Mouse (Mus musculus): ENCODE measurements around the gene Srp72. TPM values are rescaled to one million over a fixed set of nuclear protein-coding genes. Genes with fewer than 3 reads are reported as not detected.

The Srp72 gene
- polyA plus RNA-seq, 1 experiment = 24.4 TPM

DNA sequence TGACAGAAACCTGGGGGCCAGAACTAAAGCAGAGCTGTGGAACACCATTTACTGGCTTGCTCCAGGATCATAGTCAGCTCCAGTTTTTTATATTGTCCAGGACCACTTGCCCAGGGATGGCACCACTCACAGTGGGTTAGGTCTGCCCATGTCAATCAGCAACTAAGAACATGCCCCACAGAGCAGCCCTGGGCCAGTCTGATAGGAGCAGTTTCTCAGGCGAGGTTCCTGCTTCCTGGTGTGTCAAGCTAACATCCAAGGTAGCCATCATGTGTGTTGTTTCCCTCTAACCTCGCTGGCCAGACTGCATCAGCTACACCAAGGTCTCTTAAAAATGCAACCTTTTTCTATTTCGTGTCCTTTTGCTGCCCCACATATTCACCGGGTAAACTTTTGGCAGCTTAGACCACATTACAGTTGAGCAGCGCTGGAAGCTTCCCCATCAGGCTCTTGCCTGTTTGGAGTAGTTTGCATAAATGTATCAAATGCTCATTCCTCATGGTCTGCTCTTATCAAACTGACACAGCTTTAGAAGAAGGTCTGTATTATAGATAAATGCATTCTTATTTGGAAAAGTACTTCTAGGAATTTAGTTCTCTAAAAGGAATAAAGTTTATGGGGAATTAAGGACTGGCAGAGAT lies 18.8 kb downstream of the Srp72 start:
- Histone ChIP-seq H3K4me1 (ENCODE audit: control insufficient read depth, insufficient read depth, low read length) (no peaks in the 10 kb centered on the region), H3K27me3 (replicated peaks; ENCODE audit: control insufficient read depth, insufficient read depth, low read length) (no peaks in the 10 kb centered on the region), H3K27ac (ENCODE audit: insufficient read depth, low read depth, low read length) (no peak overlapping the region), H3K4me3 (ENCODE audit: insufficient read depth, low read depth, low read length) (no peak overlapping the region), H3K36me3 (ENCODE audit: control insufficient read depth, insufficient read depth, low read length) (peaks cover 21% of the 10 kb centered on the region)
- WGBS = 94% methylated on average over 5 of the region's 5 CpGs
- no peak for DNase-seq
- TF ChIP-seq POLR2A (IDR thresholded peaks at IDR 0.05; ENCODE audit: low read depth, low read length) = no peak
- no peak for TF ChIP-seq CTCF (conservative IDR thresholded peaks at IDR 0.05; ENCODE audit: insufficient read depth, insufficient read length, low read depth, low read length)

DNA sequence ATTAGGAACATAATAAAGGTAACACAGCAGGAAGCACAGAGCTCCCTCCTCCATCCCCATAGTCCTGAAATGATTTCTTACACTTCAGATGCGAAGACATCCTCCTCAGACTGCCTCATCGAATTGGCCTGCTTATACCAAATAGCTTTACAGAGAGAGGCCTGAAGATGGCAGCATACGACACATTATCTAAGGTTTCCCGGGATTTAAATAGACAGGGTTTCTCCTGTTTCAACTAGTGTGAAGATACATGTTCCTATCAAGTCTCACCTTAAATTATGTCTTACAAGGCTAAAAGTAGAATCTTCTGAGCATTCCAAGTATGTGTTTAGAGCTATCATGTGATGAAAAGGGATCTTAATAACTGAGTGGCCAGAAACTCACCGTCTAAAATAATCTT lies 23.9 kb downstream of the Srp72 start:
- Histone ChIP-seq H3K27me3 (replicated peaks; ENCODE audit: control insufficient read depth, insufficient read depth, low read length) (no peaks in the 10 kb centered on the region), H3K36me3 (ENCODE audit: control insufficient read depth, insufficient read depth, low read length) (peaks cover 25% of the 10 kb centered on the region), H3K4me1 (ENCODE audit: control insufficient read depth, insufficient read depth, low read length) (no peaks in the 10 kb centered on the region), H3K27ac (ENCODE audit: insufficient read depth, low read depth, low read length) (no peak overlapping the region), H3K4me3 (ENCODE audit: insufficient read depth, low read depth, low read length) (no peak overlapping the region)
- TF ChIP-seq CTCF (conservative IDR thresholded peaks at IDR 0.05; ENCODE audit: insufficient read depth, insufficient read length, low read depth, low read length) = no peak
- peak; percentile 9 for DNase-seq
- 43% methylated on average over 5 of the region's 5 CpGs for WGBS

DNA sequence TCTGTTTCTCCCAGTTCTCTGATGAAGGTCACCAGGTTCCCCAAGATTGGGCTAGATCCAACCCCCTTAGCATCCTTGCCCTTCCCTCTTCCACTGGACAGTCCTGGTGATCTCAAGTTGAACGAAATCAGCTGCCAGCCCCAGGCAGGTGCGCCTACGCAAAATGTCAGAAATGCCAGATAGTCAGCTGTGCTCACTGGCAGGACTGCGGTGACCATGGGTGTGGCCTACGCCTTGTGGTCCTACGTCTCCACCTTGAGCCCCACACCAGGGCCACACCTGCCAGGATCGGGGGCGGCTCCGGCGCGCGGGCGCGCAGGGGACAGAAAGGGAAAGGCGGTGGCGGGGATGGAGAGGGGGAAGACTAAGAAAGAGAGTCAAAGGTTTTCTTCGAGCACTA lies 26.7 kb downstream of the Srp72 start:
- no peaks in the 10 kb centered on the region for H3K27me3 ChIP-seq (replicated peaks; ENCODE audit: control insufficient read depth, insufficient read depth, low read length)
- 95% methylated on average over 17 of the region's 17 CpGs for WGBS
- TF ChIP-seq CTCF (conservative IDR thresholded peaks at IDR 0.05; ENCODE audit: insufficient read depth, insufficient read length, low read depth, low read length) (no peak), POLR2A (IDR thresholded peaks at IDR 0.05; ENCODE audit: low read depth, low read length) (no peak)
- peaks cover 14% of the 10 kb centered on the region for H3K36me3 ChIP-seq (ENCODE audit: control insufficient read depth, insufficient read depth, low read length)
- H3K27ac ChIP-seq (ENCODE audit: insufficient read depth, low read depth, low read length) = no peak overlapping the region
- no peak for DNase-seq
- H3K4me1 ChIP-seq (ENCODE audit: control insufficient read depth, insufficient read depth, low read length) = no peaks in the 10 kb centered on the region
- no peak overlapping the region for H3K4me3 ChIP-seq (ENCODE audit: insufficient read depth, low read depth, low read length)

DNA sequence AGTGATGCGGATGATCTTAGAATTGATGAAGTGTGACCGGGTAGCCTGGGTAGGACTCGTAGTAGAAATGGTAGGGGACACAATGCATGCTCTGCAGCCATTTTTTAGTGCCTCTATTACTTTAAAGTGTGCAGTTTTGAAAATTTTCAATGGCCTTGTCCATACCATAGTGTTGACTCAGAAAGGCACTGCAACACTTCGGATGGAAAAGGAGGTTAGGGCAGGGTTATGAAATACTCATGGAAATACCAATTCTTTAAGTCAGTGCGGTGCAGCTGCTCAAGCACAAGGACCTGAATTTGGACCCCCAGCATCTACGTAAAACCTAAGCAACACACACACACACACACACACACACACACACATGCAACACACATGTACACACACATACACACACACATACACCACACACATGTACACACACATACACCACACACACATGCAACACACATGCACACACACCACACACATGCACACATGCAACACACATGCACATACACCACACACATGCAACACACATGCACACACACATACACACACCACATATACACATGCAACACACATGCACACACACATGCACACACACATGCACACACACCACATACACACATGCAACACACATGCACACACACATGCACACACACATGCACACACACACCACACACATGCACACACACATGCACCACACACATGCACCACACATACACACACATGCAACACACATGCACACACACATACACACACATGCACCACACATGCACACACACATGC lies 29.8 kb downstream of the Srp72 start, which contains the start of gene Arl9:
Gene Arl9, plus strand, starts transcription at position 5 of the 771 bp plus-strand sequence.
- Histone ChIP-seq H3K27me3 (replicated peaks; ENCODE audit: control insufficient read depth, insufficient read depth, low read length) (no peaks in the 10 kb centered on the region), H3K4me1 (ENCODE audit: control insufficient read depth, insufficient read depth, low read length) (no peaks in the 10 kb centered on the region), H3K27ac (ENCODE audit: insufficient read depth, low read depth, low read length) (no peak within 1 kb of the TSS), H3K36me3 (ENCODE audit: control insufficient read depth, insufficient read depth, low read length) (peaks cover under 1% of the 10 kb centered on the region; the same call in 1 of the 2 replicates), H3K4me3 (ENCODE audit: insufficient read depth, low read depth, low read length) (no peak within 1 kb of the TSS)
- no peak for DNase-seq
- TF ChIP-seq POLR2A (IDR thresholded peaks at IDR 0.05; ENCODE audit: low read depth, low read length) (no peak), CTCF (conservative IDR thresholded peaks at IDR 0.05; ENCODE audit: insufficient read depth, insufficient read length, low read depth, low read length) (no peak)
- WGBS = 90% methylated on average over 6 of the region's 6 CpGs

DNA sequence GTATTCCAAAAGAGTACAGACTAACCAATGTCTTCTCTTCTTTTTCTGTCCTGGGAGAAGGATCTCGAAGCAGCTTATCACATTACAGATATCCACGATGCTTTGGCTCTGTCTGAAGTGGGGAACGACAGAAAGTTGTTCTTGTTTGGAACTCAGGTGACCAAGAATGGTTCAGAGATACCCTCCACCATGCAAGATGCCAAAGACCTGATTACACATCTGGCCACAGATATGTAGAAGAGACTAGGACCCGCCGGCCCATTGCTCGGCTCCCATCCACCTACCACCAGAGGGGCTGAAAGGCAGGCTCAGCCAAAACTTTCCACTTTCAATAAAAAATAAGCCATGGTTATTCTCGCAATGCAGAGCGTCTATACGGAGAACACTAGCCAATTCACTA lies 35.9 kb downstream of the Srp72 start:
- H3K4me1 ChIP-seq (ENCODE audit: control insufficient read depth, insufficient read depth, low read length) = no peaks in the 10 kb centered on the region

DNA sequence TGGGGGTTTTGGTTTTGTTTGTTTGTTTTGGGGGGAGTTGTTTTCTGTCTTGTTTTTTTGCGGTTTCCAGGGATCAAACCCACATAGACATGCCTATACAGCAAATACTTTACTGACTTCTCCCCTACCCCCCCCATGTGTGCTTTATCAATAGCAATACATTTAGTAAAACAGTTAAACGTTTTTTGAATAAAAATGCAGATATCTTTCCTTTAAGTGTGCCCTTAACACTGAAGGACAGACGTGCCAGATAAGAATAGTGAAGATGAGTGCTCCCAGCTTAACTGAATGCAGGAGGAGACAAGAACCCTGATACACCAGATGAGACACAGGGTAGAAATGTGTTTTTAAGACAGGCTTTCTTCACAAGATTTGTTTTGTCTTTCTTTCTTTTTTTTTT lies 36.6 kb downstream of the Srp72 start:
- Histone ChIP-seq H3K27me3 (replicated peaks; ENCODE audit: control insufficient read depth, insufficient read depth, low read length) (no peaks in the 10 kb centered on the region), H3K4me3 (ENCODE audit: insufficient read depth, low read depth, low read length) (no peak overlapping the region), H3K36me3 (ENCODE audit: control insufficient read depth, insufficient read depth, low read length) (no peaks in the 10 kb centered on the region), H3K4me1 (ENCODE audit: control insufficient read depth, insufficient read depth, low read length) (no peaks in the 10 kb centered on the region), H3K27ac (ENCODE audit: insufficient read depth, low read depth, low read length) (no peak overlapping the region)
- WGBS = 69% methylated on average over 3 of the region's 3 CpGs
- TF ChIP-seq CTCF (conservative IDR thresholded peaks at IDR 0.05; ENCODE audit: insufficient read depth, insufficient read length, low read depth, low read length) (no peak), POLR2A (IDR thresholded peaks at IDR 0.05; ENCODE audit: low read depth, low read length) (no peak)
- DNase-seq = no peak

More for the DNA sequence above, 35.9 kb downstream of the Srp72 start:
- TF ChIP-seq POLR2A (IDR thresholded peaks at IDR 0.05; ENCODE audit: low read depth, low read length) (no peak), CTCF (conservative IDR thresholded peaks at IDR 0.05; ENCODE audit: insufficient read depth, insufficient read length, low read depth, low read length) (no peak)
- Histone ChIP-seq H3K4me3 (ENCODE audit: insufficient read depth, low read depth, low read length) (no peak overlapping the region), H3K27me3 (replicated peaks; ENCODE audit: control insufficient read depth, insufficient read depth, low read length) (no peaks in the 10 kb centered on the region), H3K27ac (ENCODE audit: insufficient read depth, low read depth, low read length) (no peak overlapping the region), H3K36me3 (ENCODE audit: control insufficient read depth, insufficient read depth, low read length) (no peaks in the 10 kb centered on the region)
- 89% methylated on average over 9 of the region's 9 CpGs for WGBS
- no peak for DNase-seq

DNA sequence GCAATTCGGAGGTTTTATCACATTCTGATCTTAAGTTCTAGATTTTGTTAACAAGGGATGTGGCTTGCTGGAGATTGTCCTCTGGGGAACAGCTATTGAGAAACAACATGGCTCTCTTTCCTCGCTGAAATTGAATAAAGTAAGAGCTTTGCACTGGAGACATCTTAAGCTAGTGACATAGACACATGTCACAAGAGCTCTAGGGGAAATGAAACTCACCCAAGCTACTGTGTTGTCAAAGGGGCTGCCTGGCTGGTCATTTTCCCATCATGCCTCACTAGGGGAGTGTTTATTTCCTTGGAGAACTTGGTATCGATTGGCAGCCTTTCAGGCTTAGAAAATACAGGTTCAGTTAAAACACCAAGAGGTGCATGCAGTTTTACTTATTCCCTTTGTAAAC lies 38.7 kb downstream of the Srp72 start:
- Histone ChIP-seq H3K4me1 (ENCODE audit: control insufficient read depth, insufficient read depth, low read length) (no peaks in the 10 kb centered on the region), H3K36me3 (ENCODE audit: control insufficient read depth, insufficient read depth, low read length) (no peaks in the 10 kb centered on the region), H3K4me3 (ENCODE audit: insufficient read depth, low read depth, low read length) (no peak overlapping the region), H3K27ac (ENCODE audit: insufficient read depth, low read depth, low read length) (no peak overlapping the region), H3K27me3 (replicated peaks; ENCODE audit: control insufficient read depth, insufficient read depth, low read length) (no peaks in the 10 kb centered on the region)
- no peak for DNase-seq
- no peak for TF ChIP-seq CTCF (conservative IDR thresholded peaks at IDR 0.05; ENCODE audit: insufficient read depth, insufficient read length, low read depth, low read length)
- no peak for TF ChIP-seq POLR2A (IDR thresholded peaks at IDR 0.05; ENCODE audit: low read depth, low read length)
- WGBS = 71% methylated on average over 3 of the region's 3 CpGs

Measured in kidney, adult 2 months (tissue).